Mouse (Mus musculus) lung, postnatal 36 days (tissue): ENCODE measurements at regions not wholly inside any gene's neighbourhood (a gene's known extent, or its start where the extent isn't known, plus 50 kb on each side); places are given as distances from the start of the nearest gene placed in this dataset.
A peak's percentile ranks its signal among the peaks of the same experiment; 100 is the strongest.
"Not testable (repeated sequence)": the region's sequence is repeated elsewhere in the genome, so short reads cannot be mapped to it uniquely, and the experiment has no call there.

Experiments used
- DNase-seq: peaks from one replicate; pipeline ENCODE4 v3.0.0; 2022; ENCODE audit warnings: mixed read lengths

DNA sequence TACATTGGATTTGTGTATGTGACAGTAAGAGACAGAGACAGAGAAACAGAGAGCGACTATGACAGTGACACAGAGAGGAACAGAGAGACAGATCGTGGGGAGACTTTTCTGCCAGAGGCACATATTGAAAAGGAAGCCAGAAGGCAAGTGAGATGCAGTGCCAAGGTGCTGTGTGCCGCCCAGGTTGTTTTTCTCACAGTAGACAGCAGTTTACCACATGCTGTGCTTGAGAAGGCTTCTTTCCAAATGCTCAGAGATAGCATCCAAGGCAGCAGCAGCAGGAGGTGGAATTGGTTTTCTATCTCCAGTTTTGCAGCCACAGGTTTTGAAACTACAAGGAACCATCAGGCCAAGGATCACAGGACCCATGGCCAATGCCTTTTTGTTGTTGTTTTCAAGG lies 466.5 kb downstream of the Lrfn5 start:
- DNase-seq: no peak

GRCm38 (mm10) chr12:61993858-61994257 lies 470.9 kb downstream of the Lrfn5 start:
- DNase-seq: not testable (repeated sequence)

DNA sequence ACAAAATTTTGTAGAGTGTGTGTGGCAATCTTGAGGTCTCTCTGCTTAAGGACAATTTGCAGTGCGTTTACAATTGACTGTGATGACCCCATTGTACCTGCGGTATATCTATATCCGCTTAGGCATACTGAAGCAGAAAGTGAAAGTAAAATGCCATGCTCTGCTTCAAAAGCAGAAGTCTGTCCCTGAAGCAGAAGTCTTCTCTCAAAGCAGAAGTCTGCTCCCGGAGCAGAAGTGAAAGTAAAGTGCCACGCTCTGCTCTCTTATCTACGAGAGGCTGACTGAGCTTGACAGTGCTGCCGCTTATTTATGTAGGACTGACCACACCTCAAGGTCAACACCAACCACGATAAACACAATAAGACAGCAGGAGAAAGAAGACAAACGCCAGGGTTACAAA lies 471.3 kb downstream of the Lrfn5 start:
- peak; percentile 6 for DNase-seq

GRCm38 (mm10) chr12:62013351-62013750 lies 490.4 kb downstream of the Lrfn5 start:
- no peak for DNase-seq

- not testable (repeated sequence) for DNase-seq
Observed at GRCm38 (mm10) chr12:62017676-62018075, 494.7 kb downstream of the Lrfn5 start.
